Mouse (Mus musculus) heart, postnatal 36 days (tissue): ENCODE data around the gene Gm13276. TPM values are rescaled to one million over a fixed set of nuclear protein-coding genes. Genes with fewer than 3 reads are reported as not detected.
A peak's percentile ranks its signal among the peaks of the same experiment; 100 is the strongest.
"Not testable (repeated sequence)": the region's sequence is repeated elsewhere in the genome, so short reads cannot be mapped to it uniquely, and the experiment has no call there.

Experiments used
- DNase-seq, 2 experiments: peaks; one replicate each; pipeline ENCODE4 v3.0.0; 2021 to 2022
- intact Hi-C: fragments of 180-260 bp; cut with DNase I; formaldehyde crosslinking; loops from one replicate; pipeline ENCODE4 v1.15.1; 2025
- total RNA-seq, 2 experiments: library from RNA; stranded (reverse); gene quantifications; 2 replicates each; pipeline ENCODE4 v1.2.3; 2021

Gene Gm13276
- not detected for total RNA-seq

- DNase-seq, intact Hi-C loops: not testable (repeated sequence)
These were observed at the start of gene Gm13276 for GRCm38 (mm10) chr4:88785409-88785808. Gene Gm13276 (plus strand): TSS chr4:88785709.

DNA sequence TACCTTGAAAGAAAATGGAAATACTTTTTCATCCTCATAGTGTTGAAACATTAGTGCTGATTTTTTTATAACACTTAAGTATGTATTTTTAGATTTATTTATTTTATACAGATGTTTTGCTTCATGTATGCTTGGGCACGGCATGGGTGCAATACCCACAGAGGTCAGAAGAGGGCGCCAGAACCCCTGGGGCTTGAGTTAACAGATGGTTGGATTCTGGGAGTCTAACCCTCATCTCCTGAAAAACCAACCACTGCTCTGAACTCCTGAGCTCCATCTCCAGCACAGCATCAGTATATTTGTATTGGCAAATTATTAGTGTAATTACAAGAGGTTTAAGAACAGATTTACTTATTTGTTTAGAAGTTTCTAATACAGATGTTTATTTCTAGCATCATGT lies 47.0 kb upstream of the Gm13276 start:
- intact Hi-C loops = loop anchor here (1.0 kb wide), 1 partner anchor 19 kb away; no protein-coding TSS in a partner anchor

DNA sequence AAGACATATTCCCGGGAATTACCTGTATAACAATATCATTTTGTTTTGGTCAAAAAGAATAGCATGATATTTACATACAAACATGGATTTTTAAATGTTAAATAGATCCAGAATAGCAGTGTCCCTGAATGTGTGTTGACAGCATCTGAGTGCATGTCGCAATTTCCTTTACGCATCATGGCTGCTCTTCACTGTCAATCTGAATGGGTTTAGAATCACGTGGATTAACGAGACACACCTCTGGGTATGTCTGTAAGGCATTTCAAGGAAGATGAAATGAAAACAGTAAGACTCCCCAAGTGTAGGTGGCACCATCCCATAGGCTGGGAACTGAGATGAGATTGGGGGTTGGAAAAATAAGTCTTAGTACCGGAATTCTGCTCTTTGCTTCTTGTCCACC lies 46.5 kb upstream of the Gm13276 start:
- intact Hi-C loops = no loop called here
- no peak for DNase-seq

More for the DNA sequence above, 47.0 kb upstream of the Gm13276 start:
- DNase-seq = peak; percentile 75 to 86

GRCm38 (mm10) chr4:88741426-88741825 lies 44.1 kb upstream of the Gm13276 start:
- DNase-seq = no peak
- intact Hi-C loops = loop anchor here (1.0 kb wide), 1 partner anchor 15 kb away; no protein-coding TSS in a partner anchor

GRCm38 (mm10) chr4:88742771-88743371 lies 42.6 kb upstream of the Gm13276 start:
- intact Hi-C loops = no loop called here
- DNase-seq = no peak

GRCm38 (mm10) chr4:88744207-88744606 lies 41.3 kb upstream of the Gm13276 start:
- DNase-seq = no peak
- intact Hi-C loops = no loop called here

DNA sequence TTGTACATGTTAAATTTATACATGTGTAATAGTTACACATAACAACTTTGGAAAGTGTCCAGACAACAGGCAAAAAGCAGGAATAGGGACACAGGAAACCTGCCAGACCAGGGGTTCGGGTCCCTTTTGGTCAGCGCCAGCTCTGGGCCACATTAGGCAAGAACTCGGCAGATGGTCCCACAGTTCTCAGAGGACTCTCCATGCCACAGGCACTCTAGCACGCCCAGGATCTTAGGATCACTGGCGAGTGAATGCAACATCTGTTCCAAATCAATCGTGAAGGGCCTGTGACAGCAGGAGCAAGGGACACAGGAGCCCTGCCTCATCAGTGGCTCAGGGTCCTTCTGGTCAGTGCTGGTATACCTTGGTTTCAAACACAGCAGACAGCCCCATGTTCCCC lies 35.6 kb upstream of the Gm13276 start:
- DNase-seq = no peak
- intact Hi-C loops = no loop called here

DNA sequence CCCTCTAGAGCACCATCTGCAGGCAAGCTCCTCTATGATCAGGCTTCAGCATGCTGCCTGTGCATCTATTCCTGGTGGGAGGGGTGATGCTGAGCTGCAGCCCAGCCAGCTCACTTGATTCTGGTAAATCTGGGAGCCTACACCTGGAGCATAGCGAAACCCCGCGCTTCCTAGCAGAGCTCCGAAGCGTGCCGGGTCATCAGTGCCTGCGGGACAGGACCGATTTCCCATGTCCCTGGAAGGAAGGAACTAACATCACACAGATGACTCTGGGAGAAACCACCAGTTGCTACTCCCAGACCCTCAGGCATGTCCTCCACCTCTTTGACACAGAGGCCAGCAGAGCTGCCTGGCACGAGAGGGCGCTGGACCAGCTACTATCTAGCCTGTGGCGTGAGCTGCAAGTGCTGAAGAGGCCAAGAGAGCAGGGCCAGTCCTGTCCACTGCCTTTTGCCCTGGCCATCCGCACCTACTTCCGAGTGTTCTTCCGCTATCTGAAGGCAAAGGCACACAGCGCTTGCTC lies 30.6 kb upstream of the Gm13276 start, which contains the start of gene Gm13271:
Gm13271 (plus strand) TSS at position 51 of the 523 bp plus-strand sequence.
- DNase-seq = peak; percentile 70 to 75
- intact Hi-C loops = not testable (repeated sequence)

DNA sequence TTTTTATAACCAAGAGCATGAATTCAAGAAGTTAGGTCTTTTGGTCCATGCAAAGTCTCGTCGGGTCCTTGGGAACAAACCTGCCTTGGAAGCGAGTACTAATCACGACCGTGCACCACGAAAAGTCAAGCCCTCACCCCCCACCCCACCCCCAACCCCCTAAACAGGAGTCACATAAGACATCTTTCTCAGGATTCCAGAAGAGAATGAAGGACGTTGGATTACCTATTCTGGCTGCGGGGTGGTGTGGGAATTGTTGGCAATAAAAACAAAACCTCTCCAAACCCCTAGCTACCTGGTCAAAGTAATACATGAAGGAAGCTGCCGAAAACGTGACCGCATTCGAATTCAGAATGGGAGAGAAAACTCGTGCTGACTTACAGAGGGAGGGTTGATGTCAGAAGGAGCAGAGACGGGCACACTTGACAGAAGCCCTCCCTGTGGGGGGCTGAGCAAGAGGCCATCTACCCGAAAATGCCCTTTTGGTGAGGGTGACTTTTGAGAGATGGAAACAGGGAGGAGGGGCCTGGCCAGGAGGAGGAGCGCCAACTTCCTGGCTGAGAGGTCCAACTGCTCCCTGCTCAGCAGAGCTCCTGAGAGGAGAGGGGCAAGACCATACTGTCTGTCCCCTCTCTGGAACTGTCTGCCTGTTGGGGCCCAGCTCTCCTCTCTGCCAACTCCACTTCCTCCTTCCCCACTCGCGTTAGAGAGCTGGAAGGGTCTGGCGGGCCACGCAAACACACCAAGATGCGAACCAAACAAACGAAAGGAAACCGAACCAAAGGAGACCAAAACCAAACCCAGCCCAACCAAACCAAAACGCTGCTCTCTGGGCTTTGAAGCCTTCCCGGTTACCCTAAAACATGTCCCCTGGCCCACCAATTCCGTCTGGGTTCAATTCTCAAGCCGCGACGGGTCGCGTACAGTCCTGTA lies 28.7 kb upstream of the Gm13276 start:
- peak; percentile 40 to 58 for DNase-seq
- intact Hi-C loops = loop anchor here (1.0 kb wide), 2 partner anchors 16 to 19 kb away; no protein-coding TSS in a partner anchor

- DNase-seq = peak; percentile 87 to 91
- intact Hi-C loops = loop anchor here (1.0 kb wide), 1 partner anchor 19 kb away; no protein-coding TSS in a partner anchor
These were observed 27.9 kb upstream of the Gm13276 start for GRCm38 (mm10) chr4:88757628-88758031.

DNA sequence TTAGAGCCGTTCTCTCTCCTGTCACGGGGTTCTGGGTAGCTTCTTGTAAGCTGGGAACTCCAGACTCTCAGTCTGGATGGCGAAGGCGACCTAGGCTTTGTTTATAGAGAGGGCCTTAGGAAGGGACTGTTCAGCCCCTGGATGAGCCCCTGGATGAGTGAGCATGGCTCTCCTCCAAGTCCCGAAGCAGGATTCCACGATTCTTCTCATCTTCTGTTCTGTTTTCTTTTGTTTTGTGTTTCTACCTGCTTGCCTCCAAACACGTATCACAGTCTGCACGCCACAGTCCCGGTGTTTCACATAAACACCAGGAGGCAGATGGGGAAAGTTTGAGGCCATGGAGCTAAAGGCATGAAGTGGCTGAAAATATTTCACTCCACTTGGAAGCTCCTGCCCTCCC lies 26.8 kb upstream of the Gm13276 start:
- intact Hi-C loops = not testable (repeated sequence)
- peak in 1 of 2 experiments; percentile 4 for DNase-seq

- intact Hi-C loops = not testable (repeated sequence)
- DNase-seq = peak in 1 of 2 experiments; percentile 26
These were observed 25.8 kb upstream of the Gm13276 start, which contains the start of gene Gm13283 for GRCm38 (mm10) chr4:88759610-88760268. Gene Gm13283 (plus strand): TSS chr4:88760119.

DNA sequence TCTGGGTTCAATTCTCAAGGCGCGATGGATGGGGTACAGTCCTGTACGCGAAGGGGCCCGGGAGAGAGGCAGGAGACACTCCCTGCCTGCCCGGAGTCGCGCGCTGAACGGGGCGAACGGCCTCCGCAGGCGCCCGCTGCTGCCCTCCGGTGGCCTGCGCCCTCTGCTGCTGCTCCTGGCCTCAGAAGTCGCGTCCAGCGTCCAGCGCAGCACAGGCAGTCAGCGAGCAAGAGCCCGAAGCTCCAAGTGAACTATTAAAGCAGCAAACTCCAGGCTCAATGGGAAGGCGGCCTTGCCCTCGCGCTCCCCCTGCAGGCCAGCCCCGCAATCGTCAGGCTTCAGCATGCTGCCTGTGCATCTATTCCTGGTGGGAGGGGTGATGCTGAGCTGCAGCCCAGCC lies 25.1 kb upstream of the Gm13276 start:
- intact Hi-C loops = not testable (repeated sequence)
- peak; percentile 77 to 78 for DNase-seq

DNA sequence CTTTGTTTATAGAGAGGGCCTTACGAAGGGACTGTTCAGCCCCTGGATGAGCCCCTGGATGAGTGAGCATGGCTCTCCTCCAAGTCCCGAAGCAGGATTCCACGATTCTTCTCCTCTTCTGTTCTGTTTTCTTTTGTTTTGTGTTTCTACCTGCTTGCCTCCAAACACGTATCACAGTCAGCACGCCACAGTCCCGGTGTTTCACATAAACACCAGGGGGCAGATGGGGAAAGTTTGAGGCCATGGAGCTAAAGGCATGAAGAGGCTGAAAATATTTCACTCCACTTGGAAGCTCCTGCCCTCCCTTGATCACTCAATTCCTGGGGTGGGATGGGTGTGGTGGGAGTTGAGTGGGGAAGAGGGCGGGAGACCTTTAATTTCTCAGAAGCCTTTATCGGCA lies 23.7 kb upstream of the Gm13276 start:
- DNase-seq = peak; percentile 51 to 59
- intact Hi-C loops = not testable (repeated sequence)

DNA sequence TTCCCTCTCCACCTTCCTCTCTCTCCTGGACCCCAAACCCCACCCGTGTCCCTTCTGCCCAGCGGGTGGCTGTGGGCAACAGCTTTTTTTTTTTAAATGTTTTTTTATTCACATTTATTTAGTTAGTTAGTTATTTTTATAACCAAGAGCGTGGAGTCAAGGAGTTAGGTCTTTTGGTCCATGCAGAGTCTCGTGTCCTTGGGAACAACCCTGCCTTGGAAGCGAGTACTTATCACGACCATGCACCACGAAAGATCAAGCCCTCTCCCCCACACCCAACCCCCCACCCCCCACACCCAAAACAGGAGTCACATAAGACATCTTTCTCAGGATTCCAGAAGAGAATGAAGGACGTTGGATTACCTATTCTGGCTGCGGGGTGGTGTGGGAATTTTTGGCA lies 23.2 kb upstream of the Gm13276 start:
- peak in 1 of 2 experiments; percentile 25 for DNase-seq
- intact Hi-C loops = not testable (repeated sequence)

GRCm38 (mm10) chr4:88763384-88764018 lies 22.0 kb upstream of the Gm13276 start:
- peak; percentile 50 to 59 for DNase-seq
- intact Hi-C loops = not testable (repeated sequence)

DNA sequence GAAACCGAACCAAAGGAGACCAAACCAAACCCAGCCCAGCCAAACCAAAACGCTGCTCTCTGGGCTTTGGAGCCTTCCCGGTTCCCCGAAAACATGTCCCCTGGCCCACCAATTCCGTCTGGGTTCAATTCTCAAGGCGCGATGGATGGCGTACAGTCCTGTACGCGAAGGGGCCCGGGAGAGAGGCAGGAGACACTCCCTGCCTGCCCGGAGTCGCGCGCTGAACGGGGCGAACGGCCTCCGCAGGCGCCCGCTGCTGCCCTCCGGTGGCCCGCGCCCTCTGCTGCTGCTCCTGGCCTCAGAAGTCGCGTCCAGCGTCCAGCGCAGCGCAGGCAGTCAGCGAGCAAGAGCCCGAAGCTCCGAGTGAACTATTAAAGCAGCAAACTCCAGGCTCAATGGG lies 12.0 kb upstream of the Gm13276 start, which contains the start of gene Gm13290:
Gm13290 (plus strand) TSS at position 301 of the 400 bp plus-strand sequence.
- intact Hi-C loops, DNase-seq: not testable (repeated sequence)

DNA sequence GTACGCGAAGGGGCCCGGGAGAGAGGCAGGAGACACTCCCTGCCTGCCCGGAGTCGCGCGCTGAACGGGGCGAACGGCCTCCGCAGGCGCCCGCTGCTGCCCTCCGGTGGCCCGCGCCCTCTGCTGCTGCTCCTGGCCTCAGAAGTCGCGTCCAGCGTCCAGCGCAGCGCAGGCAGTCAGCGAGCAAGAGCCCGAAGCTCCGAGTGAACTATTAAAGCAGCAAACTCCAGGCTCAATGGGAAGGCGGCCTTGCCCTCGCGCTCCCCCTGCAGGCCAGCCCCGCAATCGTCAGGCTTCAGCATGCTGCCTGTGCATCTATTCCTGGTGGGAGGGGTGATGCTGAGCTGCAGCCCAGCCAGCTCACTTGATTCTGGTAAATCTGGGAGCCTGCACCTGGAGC lies 8.9 kb upstream of the Gm13276 start, which contains the start of gene Gm13289:
Gm13289 (plus strand) TSS at position 301 of the 400 bp plus-strand sequence.
- intact Hi-C loops, DNase-seq: not testable (repeated sequence)

DNA sequence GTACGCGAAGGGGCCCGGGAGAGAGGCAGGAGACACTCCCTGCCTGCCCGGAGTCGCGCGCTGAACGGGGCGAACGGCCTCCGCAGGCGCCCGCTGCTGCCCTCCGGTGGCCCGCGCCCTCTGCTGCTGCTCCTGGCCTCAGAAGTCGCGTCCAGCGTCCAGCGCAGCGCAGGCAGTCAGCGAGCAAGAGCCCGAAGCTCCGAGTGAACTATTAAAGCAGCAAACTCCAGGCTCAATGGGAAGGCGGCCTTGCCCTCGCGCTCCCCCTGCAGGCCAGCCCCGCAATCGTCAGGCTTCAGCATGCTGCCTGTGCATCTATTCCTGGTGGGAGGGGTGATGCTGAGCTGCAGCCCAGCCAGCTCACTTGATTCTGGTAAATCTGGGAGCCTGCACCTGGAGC lies 6.0 kb upstream of the Gm13276 start, which contains the start of gene Gm13272:
Gm13272 (plus strand) TSS at position 301 of the 400 bp plus-strand sequence.
- DNase-seq, intact Hi-C loops: not testable (repeated sequence)
